Mouse (Mus musculus) stomach, embryonic 15.5 days (tissue): Measurements from ENCODE around the gene Cd300lg. TPM values are rescaled to one million over a fixed set of nuclear protein-coding genes. Genes with fewer than 3 reads are reported as not detected.

Source experiments
- ATAC-seq: fragments of 200-750 bp; cut with Nextera tagmentation; 2 replicates; pipeline ENCODE4 v1.8.0; 2017; ENCODE audit warnings: low read depth, moderate number of reproducible peaks, moderate TSS enrichment; ENCODE audit not compliant: insufficient read depth, low FRiP score
- H3K27ac ChIP-seq: fragments of 300-500 bp; sonication (generic); 2 replicates; pipeline ENCODE4 v1.5.1; 2015; ENCODE audit warnings: mild to moderate bottlenecking, inconsistent platforms
- H3K27me3 ChIP-seq: fragments of 300-500 bp; sonication (generic); replicated peaks from 2 replicates; pipeline ENCODE4 v1.6.1; 2015; ENCODE audit warnings: inconsistent platforms
- H3K36me3 ChIP-seq: fragments of 300-500 bp; sonication (generic); 2 replicates; pipeline ENCODE4 v1.6.1; 2015; ENCODE audit warnings: inconsistent platforms
- H3K4me1 ChIP-seq: fragments of 300-500 bp; sonication (generic); 2 replicates; pipeline ENCODE4 v1.6.1; 2015; ENCODE audit warnings: inconsistent platforms
- H3K4me2 ChIP-seq: fragments of 300-500 bp; sonication (generic); 2 replicates; pipeline ENCODE4 v1.6.1; 2015; ENCODE audit warnings: mild to moderate bottlenecking, inconsistent platforms
- H3K4me3 ChIP-seq: fragments of 300-500 bp; sonication (generic); replicated peaks from 2 replicates; pipeline ENCODE4 v1.5.1; 2015; ENCODE audit warnings: inconsistent platforms
- H3K9ac ChIP-seq: fragments of 300-500 bp; sonication (generic); 2 replicates; pipeline ENCODE4 v1.6.1; 2015; ENCODE audit warnings: inconsistent platforms
- H3K9me3 ChIP-seq: fragments of 300-500 bp; sonication (generic); 2 replicates; pipeline ENCODE4 v1.6.1; 2016; ENCODE audit warnings: inconsistent platforms
- WGBS: fragments of 180-500 bp; shearing (Covaris S2); methylation state at CpG from one replicate; pipeline ENCODE4 v1.1.7; 2015; 5-methylcytosine and 5-hydroxymethylcytosine counted together
- polyA plus RNA-seq: library from polyadenylated mRNA; unstranded; fragments of >200 nt; fragmentation: Nextera tagmentation; extraction: Ambion mirVana; gene quantifications from 2 replicates; pipeline ENCODE4 v1.2.1, GENCODE M21; 2015

The Cd300lg gene
- polyA plus RNA-seq, 1 experiment from 2014 or later: 2.2 TPM

DNA sequence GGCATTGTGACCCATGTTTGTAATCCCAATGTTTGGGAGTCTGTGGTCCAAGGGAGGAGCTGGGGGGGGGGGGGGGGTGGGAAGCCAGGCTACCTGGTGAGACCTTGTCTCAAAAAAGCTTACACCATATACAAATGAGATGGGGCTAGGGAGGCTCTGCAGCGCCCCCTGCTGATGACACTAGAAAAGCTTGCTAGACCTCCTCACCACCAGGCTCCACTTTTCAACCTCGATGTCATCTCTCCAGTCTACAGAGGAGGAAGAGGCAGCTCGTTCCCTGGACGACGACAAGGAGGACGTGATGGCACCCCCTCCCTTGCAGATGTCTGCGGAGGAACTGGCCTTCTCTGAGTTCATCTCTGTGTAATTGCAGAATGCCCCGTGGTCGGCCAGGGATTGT lies 12.5 kb downstream of the Cd300lg start:
- H3K4me1 ChIP-seq: 0 out of 2 replicates have a peak, but pooled peaks cover 2% of the 10 kb centered on the region
- no peaks in the 10 kb centered on the region for H3K27me3 ChIP-seq
- no peaks in the 10 kb centered on the region for H3K36me3 ChIP-seq
- H3K4me2 ChIP-seq: no peak overlapping the region
- H3K27ac ChIP-seq: no peak overlapping the region
- 21% methylated on average over 9 of the region's 9 CpGs for WGBS
- no peaks in the 10 kb centered on the region for H3K9me3 ChIP-seq
- no peak for ATAC-seq
- no peak overlapping the region for H3K4me3 ChIP-seq
- H3K9ac ChIP-seq: no peak overlapping the region

DNA sequence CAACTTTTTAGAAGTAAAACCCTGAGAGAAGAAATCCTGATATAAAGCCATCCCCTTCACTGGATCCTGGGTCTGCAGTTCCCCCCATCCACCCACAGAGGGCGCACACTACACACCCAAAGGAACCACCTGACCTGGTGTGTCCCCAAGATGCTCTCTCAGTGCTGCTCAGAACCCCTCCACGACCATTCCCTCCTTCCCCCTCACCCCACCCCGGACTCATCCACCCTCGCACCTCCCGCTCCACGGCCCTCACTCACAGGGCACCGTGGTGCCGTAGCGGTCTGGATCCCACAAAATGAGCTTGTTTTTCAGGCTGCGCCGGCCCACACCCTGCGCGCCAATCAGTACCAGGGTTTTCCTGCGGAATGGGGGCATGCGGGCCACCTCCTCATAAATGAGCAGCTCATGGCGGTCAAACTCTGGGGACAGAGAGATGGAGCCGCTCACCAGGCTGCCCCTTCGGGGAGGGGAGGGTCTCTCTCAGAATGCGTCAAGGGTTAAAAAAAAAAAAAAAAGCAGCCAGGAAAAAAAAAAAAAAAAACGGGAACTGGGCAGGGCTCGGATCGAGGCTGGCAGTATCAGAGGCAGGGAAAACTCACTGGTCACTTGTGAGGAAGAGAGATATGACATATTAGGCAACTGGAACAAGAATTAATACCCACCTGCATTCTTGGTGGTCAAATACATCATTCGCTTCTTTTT lies 20.1 kb downstream of the Cd300lg start:
- peak overlapping the region; percentile 91 for H3K4me2 ChIP-seq
- H3K4me1 ChIP-seq: peaks cover 11% of the 10 kb centered on the region
- peak; percentile 56 for ATAC-seq
- H3K27me3 ChIP-seq: 0 out of 2 replicates have a peak, but pooled peaks cover 4% of the 10 kb centered on the region
- H3K36me3 ChIP-seq: no peaks in the 10 kb centered on the region
- H3K27ac ChIP-seq: no peak overlapping the region
- H3K9me3 ChIP-seq: no peaks in the 10 kb centered on the region
- 0 out of 2 replicates have a peak overlapping the region, but pooled peaks have one; percentile 13 for H3K9ac ChIP-seq
- 4% methylated on average over 23 of the region's 23 CpGs for WGBS
- peak overlapping the region; percentile 41 for H3K4me3 ChIP-seq

DNA sequence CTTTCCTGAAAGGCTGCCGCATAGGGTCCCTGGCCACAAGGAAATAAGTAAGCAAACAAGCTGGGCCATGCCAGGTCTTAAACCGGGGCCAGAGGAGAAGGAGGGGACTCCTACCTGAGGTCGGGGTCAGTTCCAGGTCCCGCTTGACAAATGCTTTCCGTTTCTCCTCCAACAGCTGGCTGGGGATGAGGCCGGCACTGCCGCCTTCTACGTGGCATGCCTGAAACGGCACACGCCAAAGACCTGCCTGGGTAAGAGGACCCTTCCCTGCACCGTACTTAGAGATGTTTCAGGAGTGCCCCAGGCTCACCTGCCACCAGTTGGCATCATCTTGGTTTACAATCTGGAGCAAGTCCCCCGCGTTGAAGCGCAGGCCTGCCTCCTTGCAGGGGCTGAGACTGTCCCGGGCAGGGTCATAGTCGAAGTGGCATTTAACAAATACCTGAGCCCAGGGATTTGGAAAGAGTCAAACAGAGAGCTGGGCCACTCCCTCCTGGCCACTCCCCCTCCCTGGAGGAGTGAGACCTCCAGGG lies 20.7 kb downstream of the Cd300lg start:
- peak overlapping the region; percentile 91; the same call in 1 of the 2 replicates for H3K4me2 ChIP-seq

DNA sequence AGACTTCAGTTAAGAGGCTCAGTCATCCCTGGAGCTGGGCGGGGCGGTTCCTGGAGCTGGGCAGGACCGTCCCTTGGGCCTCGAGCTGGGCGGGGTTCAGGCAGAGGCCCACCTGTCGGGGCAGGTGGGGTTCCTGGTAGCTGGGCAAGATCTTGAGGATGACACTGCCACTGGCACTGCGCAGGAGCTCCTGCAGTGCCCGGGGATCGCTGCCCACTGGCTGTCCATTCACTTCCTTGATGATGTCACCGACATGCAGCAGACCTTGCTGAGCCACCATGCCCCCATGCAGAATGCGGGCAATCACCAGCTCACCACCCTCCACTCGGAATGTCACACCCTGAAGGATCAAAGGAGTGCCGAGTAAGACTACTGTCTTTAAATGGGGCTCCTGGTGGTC lies 21.8 kb downstream of the Cd300lg start:
- Histone ChIP-seq H3K9me3 (no peaks in the 10 kb centered on the region), H3K4me3 (no peak overlapping the region), H3K36me3 (no peaks in the 10 kb centered on the region), H3K27me3 (0 out of 2 replicates have a peak, but pooled peaks cover 4% of the 10 kb centered on the region), H3K27ac (no peak overlapping the region), H3K4me2 (no peak overlapping the region), H3K4me1 (peaks cover 11% of the 10 kb centered on the region), H3K9ac (no peak overlapping the region)
- no peak for ATAC-seq
- 73% methylated on average over 13 of the region's 13 CpGs for WGBS

More for the DNA sequence above, 20.7 kb downstream of the Cd300lg start:
- H3K9ac ChIP-seq: no peak overlapping the region
- WGBS: 27% methylated on average over 16 of the region's 16 CpGs
- no peak overlapping the region for H3K4me3 ChIP-seq
- no peak for ATAC-seq
- H3K27ac ChIP-seq: no peak overlapping the region
- no peaks in the 10 kb centered on the region for H3K36me3 ChIP-seq
- H3K9me3 ChIP-seq: no peaks in the 10 kb centered on the region
- peaks cover 11% of the 10 kb centered on the region for H3K4me1 ChIP-seq
- H3K27me3 ChIP-seq: 0 out of 2 replicates have a peak, but pooled peaks cover 4% of the 10 kb centered on the region

DNA sequence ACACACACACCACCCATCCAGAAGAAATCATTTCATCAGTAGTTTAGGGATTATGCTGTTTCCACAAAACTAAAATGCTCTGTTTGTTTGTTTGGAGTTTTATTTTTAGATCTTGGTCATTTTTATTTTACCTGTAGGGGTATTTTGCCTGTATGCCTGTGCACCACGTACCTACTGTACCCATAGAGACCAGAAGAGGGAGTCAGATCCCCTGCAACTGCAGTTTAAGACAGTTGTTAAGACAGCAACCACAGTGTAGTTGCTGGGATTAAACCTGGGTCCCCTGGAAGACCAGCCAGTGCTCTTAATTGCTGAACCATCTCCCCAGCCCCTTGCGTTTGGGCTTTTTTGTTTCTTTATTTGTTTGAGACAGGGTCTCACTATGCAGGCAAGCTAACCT lies 27.7 kb downstream of the Cd300lg start:
- H3K9ac ChIP-seq: no peak overlapping the region
- no peak overlapping the region for H3K27ac ChIP-seq
- no peak overlapping the region for H3K4me2 ChIP-seq
- H3K9me3 ChIP-seq: no peaks in the 10 kb centered on the region
- ATAC-seq: no peak
- WGBS: 46% methylated on average over 2 of the region's 2 CpGs
- no peak overlapping the region for H3K4me3 ChIP-seq
- no peaks in the 10 kb centered on the region for H3K27me3 ChIP-seq
- no peaks in the 10 kb centered on the region for H3K36me3 ChIP-seq
- H3K4me1 ChIP-seq: peaks cover 8% of the 10 kb centered on the region; the same call in 1 of the 2 replicates

DNA sequence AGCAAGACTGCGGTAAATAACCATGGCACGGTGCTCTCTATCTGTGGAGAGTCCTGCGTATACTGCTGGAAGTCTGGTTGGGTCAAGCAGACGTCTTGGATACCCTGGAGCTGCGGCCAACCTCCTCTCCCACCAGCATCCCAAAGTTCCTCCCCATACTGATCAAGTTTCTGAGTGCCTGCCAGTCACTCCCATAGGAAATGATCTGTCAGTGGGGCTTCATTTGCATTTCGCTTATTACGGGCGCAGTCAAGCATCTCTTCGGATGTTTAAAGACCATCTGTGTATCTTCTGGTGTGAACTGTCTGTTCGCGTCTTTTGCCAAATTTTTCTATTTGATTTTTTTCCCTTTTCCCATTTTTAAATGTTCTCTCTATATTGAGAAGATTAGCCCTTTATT lies 28.3 kb downstream of the Cd300lg start:
- Histone ChIP-seq H3K36me3 (no peaks in the 10 kb centered on the region), H3K4me3 (no peak overlapping the region), H3K27me3 (no peaks in the 10 kb centered on the region), H3K4me2 (no peak overlapping the region), H3K9me3 (no peaks in the 10 kb centered on the region), H3K4me1 (peaks cover 8% of the 10 kb centered on the region; the same call in 1 of the 2 replicates), H3K27ac (no peak overlapping the region), H3K9ac (no peak overlapping the region)
- WGBS: 68% methylated on average over 11 of the region's 11 CpGs
- ATAC-seq: no peak

DNA sequence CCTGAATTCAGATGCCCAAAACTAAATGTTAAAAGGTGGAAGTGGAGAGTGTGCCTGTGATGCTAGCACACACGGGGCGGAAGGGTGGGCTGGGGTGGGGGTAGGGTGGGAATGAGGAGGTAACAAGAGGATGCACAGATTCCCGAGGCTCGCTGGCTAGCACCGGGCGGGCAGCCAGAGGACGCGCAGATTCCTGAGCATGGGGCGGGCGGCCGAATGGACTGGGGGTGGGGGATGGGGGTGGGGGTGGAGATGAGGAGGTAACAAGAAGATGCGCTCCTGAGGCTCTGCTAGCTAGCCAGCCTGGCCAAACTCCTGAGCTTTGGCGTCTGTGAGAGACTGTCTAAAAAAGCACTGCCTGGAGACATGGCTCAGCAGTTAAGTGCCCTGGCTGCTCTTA lies 29.1 kb downstream of the Cd300lg start:
- Histone ChIP-seq H3K4me3 (no peak overlapping the region), H3K36me3 (no peaks in the 10 kb centered on the region), H3K4me1 (peaks cover 8% of the 10 kb centered on the region; the same call in 1 of the 2 replicates), H3K27me3 (no peaks in the 10 kb centered on the region), H3K4me2 (0 out of 2 replicates have a peak overlapping the region, but pooled peaks have one; percentile 21), H3K9me3 (no peaks in the 10 kb centered on the region), H3K9ac (no peak overlapping the region), H3K27ac (no peak overlapping the region)
- no peak for ATAC-seq
- 9% methylated on average over 13 of the region's 13 CpGs for WGBS

DNA sequence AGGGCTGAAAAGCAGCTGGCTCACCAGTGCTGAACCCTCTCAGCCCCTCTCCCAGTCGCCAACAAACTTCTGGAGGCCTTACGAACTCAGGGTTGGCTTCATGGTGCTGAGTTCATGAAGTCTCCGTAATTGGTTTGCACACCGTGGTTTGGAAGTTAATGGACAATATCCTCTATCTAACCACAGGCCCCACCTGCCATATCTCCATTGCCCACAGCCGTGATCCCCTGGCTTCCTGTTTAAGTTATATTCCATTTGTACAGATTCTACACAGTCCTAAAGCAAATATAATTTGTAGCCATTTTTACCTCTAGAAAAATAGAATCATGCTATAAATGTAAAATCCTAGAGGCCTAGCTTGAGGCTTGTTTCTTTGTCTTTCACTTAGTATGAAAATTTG lies 31.4 kb downstream of the Cd300lg start:
- H3K9me3 ChIP-seq: no peaks in the 10 kb centered on the region
- H3K9ac ChIP-seq: no peak overlapping the region
- H3K36me3 ChIP-seq: no peaks in the 10 kb centered on the region
- peaks cover 8% of the 10 kb centered on the region; the same call in 1 of the 2 replicates for H3K4me1 ChIP-seq
- H3K4me3 ChIP-seq: no peak overlapping the region
- 58% methylated on average over 5 of the region's 5 CpGs for WGBS
- H3K27me3 ChIP-seq: no peaks in the 10 kb centered on the region
- no peak overlapping the region for H3K4me2 ChIP-seq
- no peak for ATAC-seq
- H3K27ac ChIP-seq: no peak overlapping the region

DNA sequence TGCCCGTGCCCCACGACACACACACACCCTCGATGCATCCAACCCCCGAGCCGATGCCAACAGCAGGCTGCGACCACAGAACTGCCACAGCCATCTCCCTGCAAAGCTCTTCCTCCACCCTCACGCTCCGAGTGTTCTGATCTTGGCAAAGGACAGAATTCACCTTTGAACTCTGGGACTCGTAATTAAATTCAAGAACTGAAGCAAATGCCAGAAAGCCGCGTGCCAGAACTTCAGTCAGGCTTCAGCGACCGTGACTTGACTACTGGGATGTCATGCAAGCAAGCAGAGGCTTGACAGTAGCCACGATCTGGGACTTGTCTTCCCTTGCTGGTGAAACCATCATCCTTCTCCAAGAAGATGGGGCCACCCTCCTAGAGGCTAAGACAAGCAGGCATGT lies 32.4 kb downstream of the Cd300lg start:
- Histone ChIP-seq H3K9ac (no peak overlapping the region), H3K4me1 (peaks cover 8% of the 10 kb centered on the region; the same call in 1 of the 2 replicates), H3K4me3 (no peak overlapping the region), H3K27ac (no peak overlapping the region), H3K27me3 (no peaks in the 10 kb centered on the region), H3K9me3 (no peaks in the 10 kb centered on the region), H3K4me2 (no peak overlapping the region), H3K36me3 (peaks cover 5% of the 10 kb centered on the region; the same call in 1 of the 2 replicates)
- no peak for ATAC-seq
- WGBS: 79% methylated on average over 14 of the region's 14 CpGs

DNA sequence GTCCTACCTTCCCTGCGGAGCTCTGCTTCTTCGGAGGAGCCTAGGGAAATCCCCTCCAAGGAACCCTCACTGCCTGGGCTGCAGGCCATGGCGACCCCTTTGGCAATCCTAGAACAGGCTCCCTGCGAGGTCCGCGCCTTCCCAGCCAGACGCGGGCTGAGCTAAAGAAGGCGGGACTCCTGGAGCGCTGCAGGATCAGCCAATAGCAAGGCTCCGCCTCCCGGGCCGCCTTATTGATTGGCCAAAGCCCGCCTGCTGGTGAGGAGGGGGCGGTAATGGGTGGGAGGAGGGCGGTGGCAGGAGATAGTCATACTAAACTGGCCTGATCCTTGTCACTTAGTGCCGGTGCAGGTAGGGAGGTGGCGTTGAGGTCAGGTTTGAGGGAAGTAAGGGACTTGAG lies 41.0 kb downstream of the Cd300lg start:
- H3K4me2 ChIP-seq: peak overlapping the region; percentile 93
- under 1% methylated on average over 18 of the region's 18 CpGs for WGBS
- no peak overlapping the region for H3K27ac ChIP-seq
- peak; percentile 85 for ATAC-seq
- peak overlapping the region; percentile 44 for H3K4me3 ChIP-seq
- peaks cover 5% of the 10 kb centered on the region; the same call in 1 of the 2 replicates for H3K36me3 ChIP-seq
- no peaks in the 10 kb centered on the region for H3K27me3 ChIP-seq
- H3K9me3 ChIP-seq: no peaks in the 10 kb centered on the region
- peaks cover 14% of the 10 kb centered on the region for H3K4me1 ChIP-seq
- H3K9ac ChIP-seq: peak overlapping the region; percentile 44; the same call in 1 of the 2 replicates

DNA sequence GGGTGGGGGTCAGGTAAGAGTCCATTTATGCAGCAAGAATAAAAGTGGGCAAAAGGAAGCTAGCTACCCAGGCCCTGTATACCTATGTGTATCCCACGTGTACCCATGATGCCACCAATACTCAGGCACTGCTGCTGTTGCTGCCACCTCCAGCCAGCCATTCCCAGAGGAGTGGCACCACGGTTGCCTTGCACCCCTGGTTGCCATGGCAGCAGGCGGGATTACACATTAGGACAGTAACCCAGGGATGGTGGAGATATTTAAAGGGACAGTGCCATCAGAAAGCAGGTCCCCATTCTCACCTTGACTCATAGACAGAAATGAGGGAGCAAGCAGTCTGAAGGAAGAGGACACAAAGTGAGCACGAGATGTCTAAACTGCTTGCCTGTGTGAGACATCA lies 41.9 kb downstream of the Cd300lg start:
- Histone ChIP-seq H3K27ac (no peak overlapping the region), H3K9ac (no peak overlapping the region), H3K4me2 (no peak overlapping the region), H3K9me3 (no peaks in the 10 kb centered on the region), H3K4me3 (no peak overlapping the region), H3K36me3 (peaks cover 4% of the 10 kb centered on the region; the same call in 1 of the 2 replicates), H3K4me1 (peaks cover 14% of the 10 kb centered on the region), H3K27me3 (no peaks in the 10 kb centered on the region)
- ATAC-seq: no peak
- 56% methylated on average over 4 of the region's 4 CpGs for WGBS

DNA sequence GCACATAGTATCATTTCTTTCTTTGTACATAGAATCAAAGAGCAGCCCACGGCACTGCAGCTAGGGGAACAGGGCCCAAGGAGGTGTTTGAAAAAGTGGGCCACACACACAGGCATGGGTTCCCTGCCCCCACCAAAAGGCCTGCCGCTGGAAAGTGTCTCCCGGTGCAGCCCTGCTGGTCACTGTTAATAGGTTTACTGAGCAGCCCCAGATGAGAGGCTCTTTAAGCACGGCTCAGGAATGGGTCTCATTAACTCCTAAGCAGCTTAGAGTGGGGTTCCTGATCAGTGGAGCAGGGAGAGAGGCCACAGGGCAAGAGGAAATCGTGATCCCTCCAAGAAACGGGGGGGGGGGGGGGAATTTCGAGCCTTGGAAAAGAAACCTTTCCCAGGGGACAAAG lies 42.9 kb downstream of the Cd300lg start:
- H3K4me1 ChIP-seq: peaks cover 15% of the 10 kb centered on the region
- no peak for ATAC-seq
- H3K27ac ChIP-seq: no peak overlapping the region
- no peaks in the 10 kb centered on the region for H3K36me3 ChIP-seq
- H3K9ac ChIP-seq: no peak overlapping the region
- H3K9me3 ChIP-seq: no peaks in the 10 kb centered on the region
- H3K4me3 ChIP-seq: no peak overlapping the region
- H3K27me3 ChIP-seq: no peaks in the 10 kb centered on the region
- no peak overlapping the region for H3K4me2 ChIP-seq
- WGBS: 64% methylated on average over 7 of the region's 7 CpGs
